9 mouse cellular contexts compared by ENCODE assay signal in the genomic region with DNA sequence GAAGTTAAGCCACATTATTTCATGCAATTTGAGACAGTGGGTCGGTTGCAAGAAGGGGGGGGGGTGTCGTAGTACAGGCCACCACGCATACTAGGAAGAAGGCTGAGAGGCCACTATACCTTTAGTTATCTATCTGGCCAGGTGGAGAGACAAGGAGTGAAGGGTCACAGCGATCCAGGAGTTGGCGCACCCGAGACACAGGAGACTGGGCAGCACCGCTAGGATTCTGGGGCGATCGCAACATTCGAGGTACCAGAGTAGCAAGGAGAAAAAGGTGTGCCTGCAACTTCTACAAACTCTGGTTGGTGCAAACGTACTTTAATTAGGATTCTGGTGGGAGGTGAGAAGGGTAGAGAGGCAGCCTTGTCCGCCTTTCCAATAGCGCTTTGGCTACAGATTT. TPM values are rescaled to one million over a fixed set of nuclear protein-coding genes. Genes with fewer than 3 reads are reported as not detected.
DNase-seq lines count a peak whose midpoint lies in the region; ATAC-seq and TF ChIP-seq lines count a peak whose summit lies in the region.
"Had no signal": no experiment of that assay in that cellular context is flagged by ENCODE, and none has a peak within 500 bp of the region (broad histone marks: within the 10 kb centered on the region; RNA-seq: fewer than 3 reads in every experiment).

No protein-coding gene starts in this region.

- 0 out of 2 replicates have a peak, but pooled peaks cover 2% of the 10 kb centered on the region for H3K36me3 ChIP-seq in heart, adult 2 months (ENCODE audit: control insufficient read depth, insufficient read depth, low read length)
- no peaks in the 10 kb centered on the region for H3K36me3 ChIP-seq in limb, embryonic 15.5 days

- peak overlapping the region; percentile 52 for H3K4me3 ChIP-seq in heart, adult 2 months
- peak overlapping the region; percentile 64 for H3K4me3 ChIP-seq in limb, embryonic 15.5 days

- H3K79me2 ChIP-seq in heart, adult 2 months (replicated peaks; ENCODE audit: control insufficient read depth, insufficient read depth, low read length) = 0 out of 2 replicates have a peak, but pooled peaks cover 3% of the 10 kb centered on the region

- no peak for TF ChIP-seq POLR2A in heart, adult 2 months (IDR thresholded peaks at IDR 0.05; ENCODE audit: insufficient read depth, low read depth, low read length)

- WGBS in heart, adult 2 months = 29% methylated on average over 13 of the region's 13 CpGs
- 11% methylated on average over 13 of the region's 13 CpGs for WGBS in limb, embryonic 15.5 days

- H3K4me1 ChIP-seq in heart, adult 2 months (ENCODE audit: control insufficient read depth, insufficient read depth, low read length) = peaks cover 6% of the 10 kb centered on the region
- peaks cover 20% of the 10 kb centered on the region for H3K4me1 ChIP-seq in limb, embryonic 15.5 days

- intact Hi-C loops in heart, adult 2 months (cut with DNase I) = loop anchor here (10.0 kb wide), 1 partner anchor 182 kb away; the partner anchor contains the start of gene Fmc1
- intact Hi-C loops in heart, postnatal 14 days (cut with DNase I) = no loop called here

- peak overlapping the region; percentile 97 for H3K27ac ChIP-seq in heart, adult 2 months
- no peak overlapping the region for H3K27ac ChIP-seq in limb, embryonic 15.5 days

- no peak for DNase-seq in heart, adult 2 months
- DNase-seq in heart, postnatal 14 days = no peak
- peak; percentile 26 for DNase-seq in thymus, postnatal 4 days
- DNase-seq in thymus, postnatal 10 days (ENCODE audit: low spot score in 2 of 2) = no peak
- no peak for DNase-seq in urinary bladder, adult 18-20 months (ENCODE audit: low spot score in 2 of 2)
- DNase-seq in adrenal gland, adult (ENCODE audit: inconsistent age in 2 of 2, low spot score in 1 of 2) = no peak
- no peak for DNase-seq in right cerebral cortex, postnatal 4 days

- peak overlapping the region; percentile 73 for H3K4me2 ChIP-seq in limb, embryonic 15.5 days

- H3K27me3 ChIP-seq in heart, adult 2 months (ENCODE audit: control insufficient read depth, insufficient read depth, low read length) = no peaks in the 10 kb centered on the region
- H3K27me3 ChIP-seq in limb, embryonic 15.5 days = peaks cover 68% of the 10 kb centered on the region
- H3K27me3 ChIP-seq: Patski had no signal

- no peak for ATAC-seq in limb, embryonic 15.5 days (ENCODE audit: insufficient number of reproducible peaks, low FRiP score, low TSS enrichment, low read depth)

- H3K9me3 ChIP-seq in limb, embryonic 15.5 days = no peaks in the 10 kb centered on the region

- TF ChIP-seq CTCF in heart, adult 2 months (IDR thresholded peaks at IDR 0.05) = no peak

- peak overlapping the region; percentile 67 for H3K9ac ChIP-seq in heart, adult 2 months (ENCODE audit: low read depth, low read length)
- H3K9ac ChIP-seq in limb, embryonic 15.5 days = no peak overlapping the region

- no peak for TF ChIP-seq EP300 in heart, adult 2 months (IDR thresholded peaks at IDR 0.05; ENCODE audit: insufficient read depth, low read depth, low read length)

RNA-seq across cellular contexts. Expression of gene Zc3hav1, which starts 1.2 kb away (rescaled TPM):
- 10 to 100 TPM; 13.9 to 14.6 TPM for total RNA-seq in heart, adult 2 months (2021)
- polyA plus RNA-seq in heart, adult 2 months (2012; rRNA removed) = 7.9 and 11.2 TPM in 2 replicates
- total RNA-seq in heart, postnatal 14 days (2021) = 10 to 100 TPM; 16.9 to 18.8 TPM
- polyA plus RNA-seq in limb, embryonic 15.5 days (2015; fragmentation: Nextera tagmentation; extraction: Ambion mirVana) = 7.5 and 8.1 TPM in 2 replicates

RNA-seq across cellular contexts. Expression of gene Ttc26, which starts 28.1 kb away (rescaled TPM):
- 1 to 10 TPM; 1.7 to 1.9 TPM for total RNA-seq in heart, adult 2 months (2021)
- polyA plus RNA-seq in heart, adult 2 months (2012; rRNA removed) = 0.66 and 1.3 TPM in 2 replicates
- 1 to 10 TPM; 2.6 to 3.7 TPM for total RNA-seq in heart, postnatal 14 days (2021)
- polyA plus RNA-seq in limb, embryonic 15.5 days (2015; fragmentation: Nextera tagmentation; extraction: Ambion mirVana) = 5.6 and 6.0 TPM in 2 replicates

RNA-seq across cellular contexts. Expression of gene Zc3hav1l, which starts 54.1 kb away (rescaled TPM):
- total RNA-seq in heart, adult 2 months (2021) = 1 to 10 TPM; 1.0 to 1.6 TPM
- polyA plus RNA-seq in heart, adult 2 months (2012; rRNA removed) = 1.5 and 3.8 TPM in 2 replicates
- total RNA-seq in heart, postnatal 14 days (2021) = 1 to 10 TPM; 3.4 to 3.8 TPM
- 8.7 and 11.0 TPM in 2 replicates for polyA plus RNA-seq in limb, embryonic 15.5 days (2015; fragmentation: Nextera tagmentation; extraction: Ambion mirVana)
